Mouse (Mus musculus) R1 (cell line): ENCODE results near the gene Cops6.

Experiments used
- DNase-seq: peaks from one replicate; pipeline ENCODE4 v3.0.0-alpha.2; 2018; ENCODE audit warnings: low read depth, low spot score

Cops6 gene

DNA sequence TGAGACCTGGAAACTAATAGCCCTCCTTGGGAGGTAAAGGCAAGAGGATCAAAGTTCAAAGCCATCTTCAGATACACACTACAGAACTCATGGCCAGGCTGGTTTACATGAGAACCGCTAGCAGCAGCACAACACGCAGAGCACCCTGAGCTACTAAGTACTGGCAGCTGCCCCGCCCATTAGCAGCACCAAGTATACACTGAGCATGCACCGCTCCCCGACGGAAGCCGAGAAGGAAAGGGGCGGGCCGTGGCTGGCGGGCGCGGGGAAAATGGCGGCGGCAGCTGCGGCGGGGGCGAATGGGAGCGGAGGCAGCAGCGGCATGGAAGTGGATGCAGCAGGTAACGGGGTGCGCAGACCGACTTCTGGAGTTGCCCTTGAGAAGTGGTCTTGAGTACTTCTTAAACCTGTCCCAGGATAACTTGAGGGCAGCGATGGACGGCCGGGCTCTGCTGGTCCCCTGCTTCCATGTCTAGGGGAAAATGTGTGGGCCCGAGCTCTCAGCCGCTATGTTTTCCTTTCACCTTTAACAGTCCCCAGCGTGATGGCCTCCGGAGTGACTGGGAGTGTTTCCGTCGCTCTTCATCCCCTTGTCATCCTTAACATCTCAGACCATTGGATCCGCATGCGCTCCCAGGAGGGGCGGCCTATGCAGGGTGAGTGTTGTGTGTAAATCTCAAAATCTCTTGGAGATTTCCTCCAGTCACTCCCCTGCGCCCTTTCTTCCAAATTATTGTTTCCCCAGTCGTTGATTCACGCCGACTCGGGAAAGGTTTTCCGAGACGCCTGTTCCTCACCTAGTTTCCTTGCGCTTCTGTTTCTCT lies at the start of gene Cops6:
Cops6 (plus strand) TSS at position 230 of the 824 bp plus-strand sequence.
- peak; percentile 96 for DNase-seq

- peak; percentile 95 for DNase-seq
Observed at GRCm38 (mm10) chr5:138116255-138117198, 44.3 kb upstream of the Cops6 start, which contains the start of gene Zscan21. Zscan21 (plus strand) TSS chr5:138116903.

DNA sequence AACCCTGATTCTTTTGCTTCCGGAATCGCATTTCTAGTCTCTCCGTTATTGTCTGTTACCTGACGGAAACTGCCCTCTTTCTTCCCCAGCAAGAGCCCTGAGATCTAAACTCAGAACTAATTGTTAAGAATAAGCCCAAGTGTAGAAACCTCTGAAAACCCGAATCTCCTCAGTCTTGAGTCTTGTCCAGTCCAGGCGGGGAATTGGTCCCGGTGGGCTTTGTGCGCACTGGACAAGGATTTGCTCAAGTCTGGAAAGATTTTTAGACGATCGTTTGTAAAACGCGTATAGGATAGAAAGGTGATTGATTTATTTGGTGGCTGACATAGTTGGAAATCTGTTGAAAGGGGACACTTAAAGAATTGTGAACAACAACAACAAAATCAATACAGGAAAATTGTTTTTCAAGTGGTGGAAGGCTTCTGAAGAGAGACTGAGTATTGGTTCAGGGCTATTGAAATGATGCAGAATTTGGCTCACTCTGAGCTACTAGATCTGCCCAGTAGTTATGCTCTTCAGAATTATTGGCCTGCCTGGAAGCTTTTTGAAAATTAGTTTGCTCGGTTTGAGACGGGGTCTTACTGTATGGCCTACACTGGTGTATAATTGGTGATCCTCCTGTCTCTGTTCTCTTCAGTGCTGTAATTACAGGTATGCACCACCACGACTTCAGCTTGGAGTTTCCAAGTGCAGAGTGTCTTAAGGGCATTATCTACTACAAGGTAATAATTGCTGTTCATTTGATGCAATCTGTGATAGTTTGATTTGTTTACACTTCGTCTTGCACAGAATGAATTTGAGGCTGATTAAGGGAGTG lies 43.5 kb upstream of the Cops6 start:
- DNase-seq, result peak; percentile 56

- no peak for DNase-seq
Observed at GRCm38 (mm10) chr5:138118041-138118440, 42.8 kb upstream of the Cops6 start.

GRCm38 (mm10) chr5:138132425-138133064 lies 28.3 kb upstream of the Cops6 start:
- no peak for DNase-seq

DNA sequence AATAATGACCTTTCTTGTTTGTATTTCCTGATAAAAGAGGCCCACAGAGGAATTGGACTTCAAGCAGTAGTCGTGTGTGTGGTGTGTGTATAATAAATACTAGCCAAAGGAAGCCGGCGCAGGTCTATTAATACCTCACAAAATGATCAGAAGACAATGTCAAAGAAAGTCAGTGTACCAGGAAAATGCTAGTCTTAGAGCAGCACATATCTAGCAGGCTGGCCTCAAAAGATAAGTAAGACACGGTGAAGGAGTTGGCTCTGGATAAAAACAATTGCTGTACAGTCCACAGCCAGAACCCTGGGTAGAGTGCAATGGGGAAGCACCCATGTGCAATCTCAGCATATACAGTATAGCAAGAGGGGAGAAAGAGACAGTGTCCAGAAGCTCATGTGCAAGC lies 23.6 kb upstream of the Cops6 start:
- no peak for DNase-seq

DNA sequence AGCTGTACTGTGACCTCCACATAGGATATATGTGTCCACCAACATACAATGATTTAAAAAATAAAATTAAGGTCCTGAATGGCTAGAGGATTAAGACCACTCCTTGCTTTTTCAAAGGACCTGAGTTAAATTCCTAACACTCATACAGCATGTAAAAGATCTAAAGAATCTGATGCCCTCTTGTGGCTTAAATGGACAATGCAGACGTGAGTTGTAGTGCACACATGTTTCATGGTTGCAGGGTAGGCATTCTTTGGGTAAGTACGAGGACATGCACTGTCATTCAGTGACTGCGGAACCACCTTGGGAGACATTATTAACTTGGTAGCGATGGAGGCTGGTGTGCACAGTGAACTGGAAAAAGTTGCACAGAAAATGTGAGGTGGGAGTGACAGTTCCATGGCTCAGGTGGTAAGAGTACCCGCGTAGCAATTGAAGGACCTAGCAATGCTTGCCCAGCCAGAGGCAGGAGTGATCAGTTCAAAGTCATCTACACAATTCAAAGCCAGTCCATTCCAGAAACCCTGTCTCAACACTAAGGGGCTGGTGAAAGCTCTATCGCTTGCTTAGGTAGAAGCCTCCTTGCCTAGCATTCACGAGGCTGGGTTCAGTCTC lies 22.8 kb upstream of the Cops6 start:
- peak; percentile 82 for DNase-seq

- no peak for DNase-seq
Observed at GRCm38 (mm10) chr5:138138585-138138984, 22.3 kb upstream of the Cops6 start.

GRCm38 (mm10) chr5:138154390-138154789 lies 6.5 kb upstream of the Cops6 start:
- no peak for DNase-seq

DNA sequence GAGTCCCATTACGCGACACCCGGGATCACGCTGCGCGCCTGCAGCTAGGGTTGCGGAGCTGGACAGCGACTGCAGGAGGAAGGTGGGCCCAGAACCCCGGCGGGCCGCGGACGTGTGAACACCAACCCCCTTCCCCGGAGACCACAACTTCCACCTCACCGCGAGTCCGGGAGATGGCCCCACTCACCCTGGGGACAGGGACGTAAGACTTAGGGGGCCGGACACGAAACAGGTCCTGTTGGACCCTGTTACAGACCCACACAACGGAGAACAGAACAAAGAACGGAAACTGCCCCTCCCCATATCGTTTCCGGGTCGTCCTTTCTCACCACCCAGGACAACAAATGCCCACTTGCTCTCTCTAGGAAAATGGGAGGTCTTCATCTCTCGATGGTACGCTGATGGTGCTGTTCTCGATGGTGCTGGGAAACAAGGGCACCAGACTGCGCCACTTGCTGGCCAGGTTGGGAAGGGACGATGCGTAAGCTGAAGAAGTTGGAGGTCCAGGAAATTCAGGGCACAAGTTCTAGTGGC lies 5.4 kb upstream of the Cops6 start, which contains the start of gene Zfp113:
Zfp113 (minus strand) TSS at position 302 of the 534 bp plus-strand sequence.
- DNase-seq, result peak; percentile 99

DNA sequence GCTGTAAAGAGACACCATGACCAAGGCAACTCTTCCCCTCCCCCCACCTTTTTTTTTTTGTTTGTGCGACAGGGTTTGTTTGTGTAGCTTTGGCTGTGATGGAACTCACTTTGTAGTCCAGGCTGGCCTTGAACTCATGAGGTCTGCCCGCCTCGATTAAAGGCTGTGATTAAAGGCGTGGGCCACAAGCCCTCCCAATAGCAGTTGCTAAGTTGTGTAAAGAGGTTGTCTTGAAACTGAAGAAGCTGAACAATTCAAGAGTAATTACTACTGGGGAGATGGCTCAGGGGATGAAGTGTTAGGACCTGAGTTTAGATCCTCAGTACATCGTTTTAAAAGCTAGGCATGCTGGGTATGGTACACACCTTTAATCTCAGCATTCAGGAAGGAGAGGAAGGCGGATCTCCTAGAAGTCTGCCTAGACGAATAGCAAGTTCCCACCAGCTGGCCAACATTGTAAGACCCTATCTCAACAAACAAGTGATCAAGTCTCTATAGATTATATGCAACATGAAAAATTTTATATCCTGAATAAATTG lies 578 bp upstream of the Cops6 start:
- DNase-seq, result peak; percentile 74

DNA sequence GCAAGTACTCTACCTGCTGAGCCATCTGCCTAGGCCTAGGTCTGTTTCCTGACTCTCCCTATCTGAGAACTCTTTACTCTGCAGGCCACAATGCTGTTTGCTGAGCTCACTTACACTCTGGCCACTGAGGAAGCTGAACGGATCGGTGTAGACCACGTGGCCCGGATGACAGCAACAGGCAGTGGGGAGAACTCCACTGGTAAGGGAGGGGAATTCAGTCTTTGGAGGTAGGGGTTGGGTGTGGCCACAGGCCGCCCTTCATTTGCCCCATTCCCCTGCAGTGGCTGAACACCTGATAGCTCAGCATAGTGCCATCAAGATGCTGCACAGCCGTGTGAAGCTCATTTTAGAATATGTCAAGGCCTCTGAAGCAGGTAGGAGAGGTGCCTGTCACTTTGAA lies 2.2 kb downstream of the Cops6 start:
- DNase-seq, result peak; percentile 83

DNA sequence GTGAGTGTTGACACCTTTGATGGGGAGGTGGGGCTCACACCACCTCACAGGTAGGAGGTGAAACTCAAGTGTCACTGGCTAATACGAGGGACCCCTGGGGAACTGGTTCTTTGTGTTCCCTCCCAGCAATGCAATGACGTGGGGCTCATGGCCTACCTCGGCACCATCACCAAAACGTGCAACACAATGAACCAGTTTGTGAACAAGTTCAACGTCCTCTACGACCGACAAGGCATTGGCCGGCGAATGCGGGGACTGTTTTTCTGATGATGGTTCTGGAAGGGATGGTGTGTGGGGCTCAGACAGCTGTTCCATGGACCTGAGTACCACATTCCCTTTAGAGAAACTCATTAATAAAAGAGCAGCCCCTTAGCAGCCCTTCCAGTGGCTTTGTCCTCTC lies 2.7 kb downstream of the Cops6 start:
- DNase-seq, result peak; percentile 46

GRCm38 (mm10) chr5:138165594-138165993 lies 4.7 kb downstream of the Cops6 start:
- DNase-seq, result peak; percentile 48

GRCm38 (mm10) chr5:138170936-138171561 lies 10.2 kb downstream of the Cops6 start:
- peak; percentile 98 for DNase-seq

DNA sequence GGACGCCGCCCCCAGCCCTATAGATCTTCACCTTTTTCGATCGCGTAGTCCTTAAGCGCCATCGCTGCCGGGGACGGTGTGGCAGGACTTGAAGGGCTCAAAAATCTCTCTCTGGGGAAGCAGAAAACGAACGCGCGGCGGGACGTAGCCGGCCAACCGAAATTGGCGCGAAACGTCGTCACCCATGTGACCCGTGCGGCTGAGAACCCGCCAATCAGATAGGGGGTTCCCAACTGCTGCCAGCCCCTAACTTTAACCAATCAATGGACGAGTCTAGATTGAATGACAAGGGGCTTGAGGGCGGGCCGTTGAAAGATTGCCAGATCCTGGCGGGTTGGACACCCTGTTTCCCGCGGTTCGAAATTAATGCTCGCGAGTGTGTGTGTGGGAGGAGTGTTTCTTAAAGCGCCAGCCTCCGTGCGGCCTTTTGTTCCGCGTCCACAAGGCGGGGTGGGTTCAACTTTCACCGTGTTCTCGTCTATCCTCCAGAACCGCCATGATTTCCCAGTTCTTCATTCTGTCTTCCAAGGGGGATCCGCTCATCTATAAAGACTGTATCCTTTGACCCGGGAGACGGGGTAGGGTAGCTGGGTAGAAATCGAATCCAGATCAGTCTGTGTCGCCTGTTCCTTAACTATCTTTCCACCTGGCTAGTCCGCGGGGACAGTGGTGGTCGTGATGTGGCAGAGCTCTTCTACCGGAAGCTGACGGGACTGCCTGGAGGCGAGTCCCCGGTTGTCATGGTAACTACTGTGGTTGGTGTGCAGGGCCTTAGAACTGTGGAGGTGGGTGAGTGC lies 11.0 kb downstream of the Cops6 start, which contains the start of the genes Ap4m1 and Mcm7:
Ap4m1 (plus strand) TSS at position 308 of the 797 bp plus-strand sequence.
Mcm7 (minus strand) TSS at position 728 of the 797 bp plus-strand sequence.
- DNase-seq, result peak; percentile 100

DNA sequence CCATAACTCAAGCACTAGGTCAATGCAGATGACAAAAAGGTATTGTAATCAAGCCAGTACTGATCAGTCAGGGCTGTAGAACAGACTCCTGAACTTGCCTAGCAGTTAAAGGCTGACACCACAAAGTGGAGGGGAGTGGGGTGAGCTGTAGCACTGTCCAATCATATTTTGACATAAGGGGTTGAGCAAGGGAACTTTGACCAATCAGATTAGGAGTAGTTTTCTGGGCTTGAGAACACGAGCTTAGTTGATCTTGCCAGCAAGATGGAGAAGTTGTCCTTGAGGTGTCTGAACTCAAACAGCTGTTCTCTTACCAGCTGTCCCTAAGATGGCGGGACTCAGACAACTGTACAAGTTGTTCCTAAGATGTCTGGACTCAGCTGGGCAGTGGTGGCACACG lies 12.3 kb downstream of the Cops6 start:
- peak; percentile 74 for DNase-seq

- DNase-seq, result peak; percentile 90
Observed at GRCm38 (mm10) chr5:138186950-138187638, 26.2 kb downstream of the Cops6 start, which contains the start of the genes Taf6 and Cnpy4. Taf6 (minus strand) TSS chr5:138187451. Cnpy4 (plus strand) TSS chr5:138187485.
